Mouse (Mus musculus) adrenal gland, adult 2 months (tissue): Measurements from ENCODE around the gene Gpatch3. TPM values are rescaled to one million over a fixed set of nuclear protein-coding genes. Genes with fewer than 3 reads are reported as not detected.

ENCODE experiments used
- DNase-seq: peaks from one replicate; pipeline ENCODE4 v3.0.0; 2021
- polyA plus RNA-seq: library from polyadenylated mRNA; depleted of rRNA; stranded (reverse); fragments of >200 nt; gene quantifications from 2 replicates; pipeline ENCODE4 v1.2.3, GENCODE M21; 2012
- total RNA-seq, 2 experiments: library from RNA; stranded (reverse); gene quantifications; 2 replicates each; pipeline ENCODE4 v1.2.3; 2021

Gpatch3 gene
- total and polyA plus RNA-seq, 3 experiments = 6.0 to 8.5 (median 7.5) TPM

GRCm38 (mm10) chr4:133584059-133584951 is 9.8 kb downstream of the Gpatch3 start, which contains the start of gene Gpn2:
Gpn2 (plus strand) TSS chr4:133584362.
- DNase-seq = peak; percentile 88

- DNase-seq = peak; percentile 71
Measured at GRCm38 (mm10) chr4:133592570-133592969, 18.0 kb downstream of the Gpatch3 start.

- no peak for DNase-seq
Measured at GRCm38 (mm10) chr4:133595538-133595937, 21.0 kb downstream of the Gpatch3 start.

- DNase-seq = no peak
Measured at GRCm38 (mm10) chr4:133596084-133596483, 21.5 kb downstream of the Gpatch3 start.

GRCm38 (mm10) chr4:133598616-133599015 is 24.1 kb downstream of the Gpatch3 start:
- DNase-seq = no peak

- DNase-seq = no peak
Measured at GRCm38 (mm10) chr4:133599116-133599515, 24.6 kb downstream of the Gpatch3 start.

- peak; percentile 96 for DNase-seq
Measured at GRCm38 (mm10) chr4:133599571-133600073, 25.1 kb downstream of the Gpatch3 start.

- DNase-seq = no peak
Measured at GRCm38 (mm10) chr4:133600306-133600705, 25.8 kb downstream of the Gpatch3 start.

- peak; percentile 35 for DNase-seq
Measured at GRCm38 (mm10) chr4:133601721-133602218, 27.2 kb downstream of the Gpatch3 start, which contains the start of gene Sfn. Sfn (minus strand) TSS chr4:133602168.

- no peak for DNase-seq
Measured at GRCm38 (mm10) chr4:133603056-133603455, 28.5 kb downstream of the Gpatch3 start.

GRCm38 (mm10) chr4:133604175-133604574 is 29.6 kb downstream of the Gpatch3 start:
- no peak for DNase-seq

GRCm38 (mm10) chr4:133604856-133605255 is 30.3 kb downstream of the Gpatch3 start:
- no peak for DNase-seq

GRCm38 (mm10) chr4:133605330-133605729 is 30.8 kb downstream of the Gpatch3 start:
- no peak for DNase-seq

GRCm38 (mm10) chr4:133607284-133607683 is 32.7 kb downstream of the Gpatch3 start:
- no peak for DNase-seq

GRCm38 (mm10) chr4:133609719-133610118 is 35.2 kb downstream of the Gpatch3 start:
- peak; percentile 84 for DNase-seq

- no peak for DNase-seq
Measured at GRCm38 (mm10) chr4:133611815-133612214, 37.3 kb downstream of the Gpatch3 start.

- DNase-seq = no peak
Measured at GRCm38 (mm10) chr4:133612416-133612815, 37.9 kb downstream of the Gpatch3 start.

GRCm38 (mm10) chr4:133613026-133613425 is 38.5 kb downstream of the Gpatch3 start:
- DNase-seq = no peak

GRCm38 (mm10) chr4:133613867-133614266 is 39.3 kb downstream of the Gpatch3 start:
- no peak for DNase-seq

- DNase-seq = peak; percentile 92
Measured at GRCm38 (mm10) chr4:133614274-133614761, 39.8 kb downstream of the Gpatch3 start.

- peak; percentile 35 for DNase-seq
Measured at GRCm38 (mm10) chr4:133615416-133615815, 40.9 kb downstream of the Gpatch3 start.

- DNase-seq = no peak
Measured at GRCm38 (mm10) chr4:133617936-133618335, 43.4 kb downstream of the Gpatch3 start.
